Mouse (Mus musculus) frontal cortex, adult 2 months (tissue): Measurements from ENCODE around the gene March10. TPM values are rescaled to one million over a fixed set of nuclear protein-coding genes. Genes with fewer than 3 reads are reported as not detected.

Source experiments
- DNase-seq, 2 experiments: peaks; one replicate each; pipeline ENCODE4 v3.0.0; 2022; ENCODE audit warnings: low spot score in 1 of 2; ENCODE audit errors: extremely low spot score in 1 of 2
- polyA plus RNA-seq: library from polyadenylated mRNA; depleted of rRNA; stranded (reverse); fragments of >200 nt; gene quantifications from 2 replicates; pipeline ENCODE4 v1.2.3, GENCODE M21; 2012

March10 gene
- polyA plus RNA-seq, 1 experiment: 1.1 TPM

DNA sequence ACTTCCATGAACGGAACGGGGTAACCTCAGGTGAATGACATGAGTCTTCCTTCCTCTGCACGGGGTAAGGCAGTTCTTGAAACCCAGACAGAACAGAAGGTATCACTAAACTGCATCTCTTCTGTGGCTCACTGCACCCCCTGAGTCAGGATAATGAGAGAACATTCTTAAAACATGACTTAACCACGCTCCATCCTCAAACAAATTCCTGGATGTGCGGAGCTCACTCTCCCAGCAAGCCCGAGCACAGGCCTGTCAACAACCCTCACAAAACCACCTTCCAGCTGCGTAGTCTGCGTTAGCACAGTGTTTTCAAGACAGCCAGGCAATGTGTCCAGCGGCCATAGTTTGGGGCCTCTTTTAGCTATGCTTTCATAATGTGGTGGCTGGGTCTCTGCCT lies 10.7 kb upstream of the March10 start:
- DNase-seq: no peak

DNA sequence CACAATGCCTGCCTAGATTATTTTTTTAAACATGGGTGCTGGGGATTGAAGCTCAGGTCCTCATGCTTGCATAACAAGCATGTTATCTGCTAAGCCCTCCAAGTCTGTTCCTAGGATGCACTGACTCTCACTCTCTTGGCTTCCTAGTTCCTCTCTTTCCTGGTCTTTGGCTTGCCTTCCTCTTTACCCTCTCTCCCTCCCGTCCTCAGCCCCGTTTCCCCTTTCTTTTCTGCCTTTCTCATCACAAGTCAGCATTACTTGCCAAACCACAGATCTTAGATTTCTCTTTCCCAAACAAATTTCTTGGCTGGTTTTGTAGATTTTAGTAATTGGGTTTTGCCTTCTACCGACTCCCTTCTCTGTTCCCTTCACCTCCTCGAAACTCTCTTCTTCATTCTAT lies 10.2 kb upstream of the March10 start:
- no peak for DNase-seq

DNA sequence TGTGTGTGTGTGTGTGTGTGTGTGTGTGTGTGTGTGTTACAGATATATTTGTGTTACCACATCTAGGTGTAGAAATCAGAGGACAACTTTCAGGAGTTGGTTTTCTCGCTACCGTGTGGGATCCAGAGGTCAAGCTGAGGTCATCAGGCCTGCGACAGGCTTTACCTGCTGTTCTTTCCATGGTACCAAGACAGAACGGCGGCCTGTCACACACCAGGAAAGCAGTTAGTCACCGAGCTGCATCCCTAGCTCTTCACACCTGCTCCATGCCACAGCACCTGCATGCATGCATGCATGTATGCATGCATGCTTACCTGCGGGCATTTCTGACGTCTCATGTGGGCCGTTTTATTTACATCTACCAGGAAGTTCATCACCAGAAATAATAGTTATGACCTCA lies 9.0 kb upstream of the March10 start:
- DNase-seq: no peak

DNA sequence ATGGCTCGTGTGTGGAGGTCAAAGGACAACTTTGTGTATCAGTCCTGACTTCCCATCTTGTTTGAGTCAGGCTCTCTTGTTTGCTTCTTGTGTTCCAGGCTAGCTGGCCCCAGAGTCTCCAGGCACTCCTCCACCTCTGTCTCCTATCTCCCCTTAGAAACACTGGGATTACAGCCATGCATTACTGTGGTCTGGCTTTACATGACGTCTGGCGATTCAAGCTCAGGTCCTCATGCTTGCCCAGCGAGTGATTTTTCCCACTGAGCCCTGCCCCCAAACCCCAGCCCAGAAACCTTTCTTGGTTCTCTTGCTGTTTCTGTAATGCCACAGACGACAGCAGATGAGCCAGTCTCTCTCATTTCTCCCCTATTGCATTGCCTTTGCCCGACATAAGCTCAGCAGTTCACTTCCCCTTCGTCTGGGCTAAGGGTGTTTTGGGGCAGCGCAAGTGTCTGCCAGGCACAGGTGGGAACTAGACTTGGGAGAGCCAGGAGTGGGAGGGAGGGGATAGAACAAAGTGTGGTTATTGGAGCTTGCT lies 8.0 kb upstream of the March10 start:
- no peak for DNase-seq

DNA sequence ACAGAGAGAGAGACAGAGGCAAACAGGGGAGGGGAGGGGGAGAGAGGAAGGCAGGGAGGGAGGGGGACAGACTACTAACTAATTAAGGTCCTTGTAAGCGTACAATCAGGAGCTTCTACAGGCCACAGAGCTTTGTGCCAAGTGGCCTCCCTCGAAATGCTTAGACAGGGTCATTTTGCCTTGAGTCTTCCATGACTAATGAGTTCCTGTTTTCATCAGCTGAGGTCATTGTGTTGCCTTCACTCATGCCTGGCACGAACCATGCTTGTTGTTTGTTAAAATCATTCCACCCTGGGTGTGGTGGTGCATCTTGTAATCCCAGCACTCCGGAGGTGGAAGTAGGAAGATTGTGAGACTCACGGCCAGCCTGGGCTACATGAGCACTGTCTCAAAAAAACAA lies 3.4 kb upstream of the March10 start:
- no peak for DNase-seq

DNA sequence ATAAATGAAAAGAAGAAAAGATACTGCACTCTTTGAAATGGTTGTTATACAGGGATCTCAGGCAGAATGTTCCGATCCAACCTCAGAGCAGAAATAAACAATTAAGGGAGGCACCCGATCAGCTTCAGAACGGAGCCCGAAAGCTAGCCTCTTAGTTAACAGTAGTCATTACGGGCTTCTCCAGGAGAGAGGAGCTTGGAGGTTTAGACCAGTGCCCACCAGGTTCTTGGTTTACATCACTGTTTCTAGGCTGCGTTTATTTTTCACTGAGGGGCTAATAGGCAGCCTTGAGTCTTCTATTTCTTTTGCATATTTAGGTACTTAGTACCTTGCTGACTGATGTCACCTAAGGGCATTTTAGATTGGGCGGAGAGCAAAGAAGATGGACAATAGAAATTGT lies 506 bp upstream of the March10 start:
- DNase-seq: no peak

DNA sequence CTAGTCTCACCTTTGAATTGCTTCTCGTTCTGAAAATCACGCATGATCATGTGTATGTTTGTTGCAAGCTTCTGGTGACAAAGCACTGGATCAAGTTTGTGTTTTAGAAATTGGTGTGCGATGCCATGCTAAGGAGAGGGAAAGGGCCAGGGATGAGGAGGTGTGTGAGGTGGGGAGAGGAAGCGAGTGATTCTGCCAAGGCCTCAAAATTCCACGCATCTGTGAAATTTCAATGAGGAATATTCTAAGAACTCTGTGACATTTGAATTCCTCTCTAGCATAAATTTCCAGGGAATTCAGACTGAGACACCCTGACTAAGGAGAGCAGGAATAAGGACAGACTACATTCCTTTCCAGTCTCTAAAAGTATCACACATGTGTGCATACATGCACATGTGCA lies 1.4 kb downstream of the March10 start:
- peak in 1 of 2 experiments; percentile 44 for DNase-seq

DNA sequence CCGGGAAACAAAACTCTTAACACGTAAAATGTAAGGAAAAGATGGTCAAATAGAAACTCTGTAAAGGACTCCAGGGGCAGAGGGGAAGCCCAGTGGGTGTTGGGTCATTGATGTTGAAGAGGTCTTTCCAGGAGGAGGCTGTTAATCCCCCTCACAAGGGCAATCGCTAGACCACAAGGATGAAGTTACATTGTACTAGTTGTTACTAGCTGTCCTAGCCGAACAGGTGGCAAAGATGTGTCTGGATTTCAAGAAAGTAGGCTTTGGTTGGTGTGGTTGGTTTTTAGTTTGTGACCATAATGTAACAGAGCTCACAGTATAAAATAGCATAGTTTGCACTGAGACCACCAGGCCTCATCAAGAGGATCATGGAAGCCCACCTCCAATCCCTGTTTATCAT lies 3.5 kb downstream of the March10 start:
- DNase-seq: no peak

DNA sequence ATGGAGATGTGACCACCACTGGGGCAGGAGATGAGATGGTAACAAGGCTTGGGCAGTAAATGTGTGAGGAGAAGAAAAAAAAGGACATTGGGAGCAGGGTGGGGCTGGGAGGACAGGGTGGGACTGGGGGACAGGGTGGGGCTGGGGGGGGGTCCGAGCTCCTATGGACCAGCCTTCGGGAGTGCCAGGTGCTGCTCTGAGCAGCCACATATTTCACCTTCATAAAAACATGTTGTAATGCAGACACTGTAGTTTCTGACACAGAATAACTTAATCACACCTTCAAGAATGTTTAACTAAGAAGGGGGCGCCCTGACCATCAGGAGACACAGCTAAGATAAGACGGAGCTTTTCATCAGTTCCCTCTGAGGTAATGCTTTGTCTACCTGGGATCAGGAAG lies 4.0 kb downstream of the March10 start:
- no peak for DNase-seq

DNA sequence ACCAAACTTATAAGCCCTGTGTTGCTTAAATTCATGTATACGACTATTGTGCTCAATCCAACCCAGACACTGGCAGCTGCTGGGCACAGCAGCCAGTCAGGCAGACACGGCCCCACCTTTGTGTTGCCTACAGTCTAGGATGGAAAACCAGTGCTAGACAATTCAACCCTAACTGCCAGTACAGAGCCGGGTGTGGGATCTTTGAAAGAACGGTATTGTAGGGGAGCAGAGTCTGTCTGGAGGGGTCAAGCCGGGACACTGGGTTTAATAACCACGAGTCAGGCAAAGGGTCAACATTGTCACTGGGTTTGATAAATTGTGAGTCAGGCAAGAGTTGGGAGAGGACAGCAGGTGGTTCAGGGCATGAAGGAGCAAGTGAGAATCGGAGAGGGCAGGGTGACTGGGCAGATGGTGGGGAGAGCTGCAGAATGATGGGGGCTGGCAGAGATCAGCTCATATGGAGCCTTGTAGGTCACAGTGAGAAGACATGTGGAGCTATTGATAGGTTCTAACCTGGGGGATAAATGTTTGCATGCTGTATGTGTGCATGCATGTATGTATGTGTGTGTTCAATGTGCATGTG lies 4.9 kb downstream of the March10 start:
- DNase-seq: no peak

DNA sequence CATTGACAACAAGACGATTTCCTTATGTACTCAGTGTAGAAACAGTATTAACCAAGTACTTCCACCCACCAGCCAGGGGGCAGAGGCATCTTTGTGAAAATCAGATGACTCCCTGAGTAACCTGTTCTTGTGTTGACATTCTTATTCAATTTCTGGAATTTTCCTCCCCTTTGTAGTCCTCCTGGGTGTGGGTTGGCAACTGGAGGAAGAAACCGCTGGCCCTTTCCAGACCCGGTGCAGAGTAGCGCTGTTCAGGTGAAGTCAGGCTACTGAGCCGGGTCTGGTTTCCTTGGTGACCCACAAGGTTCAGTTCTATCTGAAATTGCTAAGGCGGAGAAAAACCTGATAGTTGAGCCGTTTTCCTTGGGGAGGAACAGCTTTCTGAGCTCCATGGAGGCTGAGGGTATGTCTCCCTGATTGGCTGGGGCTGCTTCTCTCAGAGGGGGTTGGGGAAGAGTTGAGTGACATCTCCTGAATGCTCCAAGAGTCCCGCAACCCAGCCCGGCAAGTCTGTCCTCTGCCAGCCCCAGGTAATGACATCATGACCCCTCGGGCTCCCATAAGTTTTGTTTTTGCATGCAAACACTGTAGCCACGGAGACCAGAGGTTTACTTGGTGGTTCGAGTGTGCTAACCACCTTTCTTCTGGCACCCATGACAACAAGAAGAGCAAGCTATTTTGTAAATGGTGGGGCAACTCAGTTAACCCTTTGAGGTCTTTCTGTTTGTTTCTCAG lies 6.8 kb downstream of the March10 start:
- DNase-seq: no peak

DNA sequence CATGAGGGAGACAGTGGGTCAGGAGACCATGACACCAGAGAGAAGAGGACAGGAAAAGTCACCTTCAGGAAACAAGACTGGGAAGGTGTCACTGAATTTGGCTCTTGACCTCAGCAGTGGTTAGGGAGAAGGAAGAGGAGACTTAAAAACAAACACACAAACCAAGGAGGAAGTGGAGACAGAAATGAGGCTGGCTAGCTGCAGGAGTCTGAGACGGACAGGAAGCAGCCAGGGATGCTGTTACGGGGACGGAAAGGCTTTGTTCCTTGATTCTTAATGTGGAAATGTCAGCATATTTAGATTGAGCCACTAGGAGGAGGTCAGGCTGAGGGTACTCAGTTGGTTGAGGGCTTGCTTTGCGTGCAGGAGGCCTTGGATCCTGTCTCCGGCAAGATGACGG lies 8.9 kb downstream of the March10 start:
- DNase-seq: no peak

DNA sequence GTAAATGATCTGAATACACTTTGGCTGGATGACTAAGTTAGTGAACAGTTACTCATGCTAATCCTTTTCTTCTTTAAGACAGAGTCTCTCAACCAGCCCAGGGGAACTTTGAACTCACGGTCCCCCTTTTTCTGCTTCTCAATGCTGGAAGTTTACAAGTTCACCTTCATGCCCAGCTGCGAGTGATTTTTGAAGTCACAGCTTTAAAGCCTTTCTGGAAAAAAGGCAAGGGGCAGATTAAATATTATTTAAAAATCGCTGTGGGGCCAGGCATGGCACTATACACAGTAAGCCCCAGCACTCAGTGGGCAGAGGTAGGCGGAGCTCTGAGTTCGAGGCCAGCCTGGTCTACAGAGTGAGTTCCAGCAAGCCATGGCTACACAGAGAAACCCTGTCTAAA lies 10.3 kb downstream of the March10 start:
- DNase-seq: no peak

DNA sequence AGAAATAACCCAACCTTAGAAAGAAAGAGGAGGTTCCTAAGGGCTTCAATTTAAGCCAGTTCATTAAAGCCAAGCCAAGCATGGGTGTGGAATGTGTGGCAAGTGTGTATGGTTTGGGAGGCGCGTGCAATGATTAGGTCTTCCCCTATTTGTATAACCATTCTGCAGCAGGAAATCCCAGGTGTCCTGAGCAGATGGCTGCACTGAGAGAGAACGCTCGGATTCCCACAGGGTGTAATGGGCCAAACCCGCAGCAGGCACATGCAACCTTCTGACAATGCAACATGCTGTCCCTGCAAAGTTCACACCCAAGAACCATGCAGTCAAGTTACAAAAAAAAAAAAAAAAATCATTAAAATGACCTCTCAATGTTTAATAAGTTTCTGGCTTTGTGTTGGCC lies 10.8 kb downstream of the March10 start:
- no peak for DNase-seq

DNA sequence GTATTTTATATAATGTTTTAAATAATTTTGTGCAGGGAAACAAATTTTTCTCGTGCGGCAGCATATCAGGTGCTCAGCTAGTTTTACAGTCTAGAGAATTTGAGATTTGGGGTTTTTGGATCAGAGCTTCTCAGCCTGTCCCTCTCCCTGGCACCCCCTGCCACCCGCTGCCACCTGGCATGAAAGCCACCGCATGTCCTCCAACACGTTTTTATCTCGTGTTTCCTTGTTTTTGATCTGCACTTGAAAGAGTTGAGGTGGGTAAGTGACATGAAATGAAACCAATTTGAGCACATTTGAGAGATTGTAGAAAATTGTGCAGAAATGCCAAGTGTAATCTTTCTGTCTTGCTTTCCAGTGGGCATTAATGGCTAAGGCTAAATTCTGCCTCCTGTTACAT lies 11.6 kb downstream of the March10 start:
- no peak for DNase-seq

DNA sequence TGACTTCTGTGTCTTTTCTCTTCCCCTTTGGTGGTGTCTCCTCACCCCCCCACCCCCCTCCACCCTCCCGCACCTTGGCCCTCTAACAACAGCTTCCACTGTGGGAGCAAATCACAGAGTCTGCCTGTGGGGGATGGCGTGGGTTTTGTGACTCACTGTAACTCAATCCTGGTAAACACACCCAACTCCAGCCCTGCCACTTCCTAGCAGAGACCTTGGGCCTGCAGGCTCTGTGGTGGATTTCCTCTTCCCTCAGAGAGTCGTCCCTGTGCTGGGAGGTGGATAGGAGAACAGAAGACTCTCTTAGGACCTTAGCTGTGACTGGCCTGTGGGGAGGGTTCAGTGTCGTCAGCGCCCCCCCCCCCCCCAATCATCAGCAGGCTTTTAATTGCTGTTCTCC lies 13.0 kb downstream of the March10 start:
- DNase-seq: no peak

DNA sequence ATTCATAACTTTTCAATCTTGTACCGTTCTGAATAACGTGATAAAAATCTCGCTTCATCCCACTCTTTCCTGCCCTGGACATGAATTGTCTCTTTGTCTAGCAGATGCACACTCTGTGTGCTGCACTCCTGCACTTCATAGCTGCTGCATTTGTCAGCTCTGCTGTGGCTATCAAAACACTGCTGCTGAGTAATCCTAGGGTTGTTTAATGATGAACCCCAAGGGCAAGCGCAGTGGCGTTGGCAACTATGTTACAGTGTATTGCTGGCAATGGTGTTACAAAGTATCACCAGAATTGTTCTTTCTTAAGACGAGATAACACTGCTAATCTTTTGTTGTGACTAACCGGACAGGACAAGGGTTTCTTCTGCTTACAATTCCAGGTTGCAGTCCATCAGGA lies 16.7 kb downstream of the March10 start:
- DNase-seq: no peak

DNA sequence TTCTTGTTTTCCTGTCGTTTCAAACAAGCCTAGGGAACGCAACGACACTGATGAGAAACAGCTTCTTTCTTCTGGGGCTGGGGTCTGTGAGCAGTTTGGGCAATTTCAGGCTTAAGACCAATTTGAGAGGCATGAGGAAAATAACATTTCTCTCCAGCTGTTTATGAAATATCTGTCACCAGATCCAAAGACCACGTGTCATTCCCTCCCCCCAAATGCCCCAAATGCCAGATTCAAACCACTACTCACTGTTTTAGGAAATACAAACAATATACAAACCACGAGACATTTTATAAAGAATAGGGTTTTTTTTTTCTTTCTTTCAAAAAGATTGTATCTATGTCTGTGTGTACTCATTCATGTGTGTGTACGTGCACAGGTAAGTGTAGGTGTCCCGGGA lies 17.6 kb downstream of the March10 start:
- no peak for DNase-seq

DNA sequence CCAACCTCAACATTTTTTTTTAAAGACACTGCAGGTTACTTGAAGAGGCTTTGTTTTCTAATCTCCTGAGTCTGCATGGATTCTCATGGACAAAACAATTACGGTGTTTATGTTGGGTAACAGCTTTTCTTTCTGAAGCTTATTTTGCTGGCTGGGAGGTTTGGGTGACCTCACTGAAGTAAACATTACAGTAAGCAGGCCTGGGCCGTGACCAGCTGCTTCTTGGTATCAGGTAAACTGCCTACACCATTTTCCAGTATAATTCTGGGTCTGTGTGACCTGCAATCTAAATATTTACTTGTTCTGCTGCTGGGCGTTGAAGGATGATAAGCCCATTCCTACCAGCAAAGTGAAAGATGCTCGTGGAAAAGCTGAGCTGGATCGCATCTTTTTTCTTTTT lies 30.1 kb downstream of the March10 start:
- DNase-seq: no peak

DNA sequence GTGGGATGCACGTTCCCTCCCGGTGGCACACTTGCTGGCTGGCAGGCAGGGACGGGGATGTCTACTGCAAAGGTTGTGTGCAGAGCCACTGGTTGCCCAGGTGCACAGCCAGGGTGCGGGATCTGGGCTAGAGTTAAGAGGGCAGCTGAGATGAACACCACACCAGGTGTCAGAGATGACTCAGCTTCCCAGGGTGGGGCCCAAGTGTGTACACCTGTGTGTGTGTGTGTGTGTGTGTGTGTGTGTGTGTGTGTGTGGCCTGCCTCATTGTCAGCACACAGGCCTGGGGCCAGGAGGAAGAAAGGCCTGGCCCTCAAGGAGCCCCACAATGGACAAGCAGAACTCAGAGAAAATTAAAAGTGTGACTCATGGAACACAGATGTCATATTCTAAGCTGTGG lies 31.9 kb downstream of the March10 start:
- DNase-seq: no peak

DNA sequence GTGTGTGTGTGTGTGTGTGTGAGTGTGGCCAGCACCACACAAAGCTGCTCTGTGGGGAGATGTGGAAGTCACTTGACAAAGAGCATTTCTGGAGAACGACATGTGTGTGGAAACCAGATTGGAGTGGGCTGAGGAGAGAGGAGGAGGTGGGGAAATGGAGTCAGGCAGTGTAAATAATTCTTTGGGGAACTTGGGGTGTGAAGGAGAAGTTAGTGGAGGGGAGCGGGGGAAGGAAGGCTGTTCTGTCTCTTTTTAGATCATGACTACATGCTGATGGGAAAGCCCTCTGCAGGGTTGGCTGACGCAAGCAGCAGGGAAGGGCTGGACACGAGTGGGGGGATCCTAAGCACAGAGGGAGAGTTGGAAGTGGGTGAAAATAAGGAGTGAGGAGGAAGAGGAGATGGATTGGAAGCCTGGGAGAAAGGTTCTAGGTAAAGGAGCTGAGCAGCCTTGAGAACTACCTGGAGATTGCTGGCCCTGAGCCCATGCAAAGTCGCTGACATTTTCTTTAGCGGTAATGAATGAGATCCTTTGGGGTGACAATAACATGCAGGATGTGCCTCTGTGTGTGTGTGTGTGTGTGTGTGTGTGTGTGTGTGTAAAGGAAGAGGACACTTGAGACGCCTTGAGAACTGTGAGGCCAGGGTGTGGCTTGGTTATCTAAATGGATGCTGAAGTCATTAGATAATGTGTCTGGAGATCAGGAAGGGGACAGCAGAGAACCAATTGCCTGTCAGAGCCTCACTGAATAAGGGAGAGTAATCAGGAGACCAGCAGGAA lies 35.7 kb downstream of the March10 start:
- DNase-seq: peak; percentile 87 to 89

DNA sequence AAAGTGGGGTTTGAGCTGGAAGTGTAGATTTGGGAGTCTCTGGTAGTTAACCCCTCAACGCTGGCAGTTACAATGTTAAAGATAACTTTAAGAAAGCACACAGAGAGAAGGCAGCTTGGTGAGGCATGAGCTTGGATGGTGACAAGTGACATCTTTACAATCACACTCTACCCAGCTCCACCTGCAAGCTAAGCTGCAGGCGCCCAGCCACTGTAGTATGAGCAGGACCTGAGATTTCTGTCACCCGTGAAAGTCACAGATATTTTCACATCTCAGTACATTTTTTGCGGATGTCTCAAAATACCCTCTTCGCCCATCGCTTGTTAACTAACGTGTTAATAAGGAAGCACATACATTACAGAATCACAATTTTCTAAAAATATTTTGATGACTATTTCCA lies 36.6 kb downstream of the March10 start:
- peak; percentile 14 to 56 for DNase-seq
